Mouse (Mus musculus) stomach, embryonic 14.5 days (tissue): ENCODE results near the gene Clec9a. TPM values are rescaled to one million over a fixed set of nuclear protein-coding genes. Genes with fewer than 3 reads are reported as not detected.

Experiments used
- polyA plus RNA-seq: library from polyadenylated mRNA; unstranded; fragments of >200 nt; fragmentation: Nextera tagmentation; extraction: Ambion mirVana; gene quantifications from 2 replicates; pipeline ENCODE4 v1.2.1, GENCODE M21; 2014

Clec9a gene
- polyA plus RNA-seq, 1 experiment from 2014 or later: 0.19 TPM

Other genes starting within 250 kb of the Clec9a start
- 0.56 and 0.68 TPM in 2 replicates for gene Clec2d, start 228.2 kb upstream of the Clec9a start, polyA plus RNA-seq
- 0.17 and 0.20 TPM in 2 replicates for gene Cd69, start 133.4 kb upstream of the Clec9a start, polyA plus RNA-seq
- not detected in 2 replicates for gene 4922502D21Rik, start 77.1 kb upstream of the Clec9a start, polyA plus RNA-seq
- gene Clec12a, start 66.2 kb upstream of the Clec9a start, polyA plus RNA-seq: 1.0 and 1.8 TPM in 2 replicates
- gene Clec12b, start 23.0 kb upstream of the Clec9a start, polyA plus RNA-seq: not detected in 2 replicates
- 0.71 and 1.4 TPM in 2 replicates for gene Clec1b, start 11.6 kb upstream of the Clec9a start, polyA plus RNA-seq
- 3.1 and 3.3 TPM in 2 replicates for gene Clec1a, start 43.1 kb downstream of the Clec9a start, polyA plus RNA-seq
- not detected in 2 replicates for gene Olr1, start 98.3 kb downstream of the Clec9a start, polyA plus RNA-seq
- not detected in 2 replicates for gene Tmem52b, start 103.7 kb downstream of the Clec9a start, polyA plus RNA-seq
- gene Gabarapl1, start 124.3 kb downstream of the Clec9a start, polyA plus RNA-seq: 13.2 and 15.6 TPM in 2 replicates
- not detected in 2 replicates for gene Klre1, start 169.0 kb downstream of the Clec9a start, polyA plus RNA-seq
- 0.29 and 0.69 TPM in 2 replicates for gene Klrd1, start 182.9 kb downstream of the Clec9a start, polyA plus RNA-seq
- 0.12 TPM in 1 of 2 replicates, not detected in the other for gene Klrk1, start 215.0 kb downstream of the Clec9a start, polyA plus RNA-seq
- gene Klrc3, start 234.5 kb downstream of the Clec9a start, polyA plus RNA-seq: not detected in 2 replicates